Mouse (Mus musculus) frontal cortex, adult (tissue): Measurements from ENCODE around the gene D17H6S53E.

Experiments
- ATAC-seq: cut with Nextera tagmentation; 2 replicates; pipeline ENCODE4 v1.9.2; 2017; ENCODE audit warnings: mild to moderate bottlenecking, moderate library complexity, mixed read lengths; ENCODE audit not compliant: low TSS enrichment

The D17H6S53E gene

GRCm38 (mm10) chr17:35132174-35132560 lies 6.0 kb downstream of the D17H6S53E start:
- no peak for ATAC-seq

- no peak for ATAC-seq
Measured at GRCm38 (mm10) chr17:35133517-35133916, 7.3 kb downstream of the D17H6S53E start.

DNA sequence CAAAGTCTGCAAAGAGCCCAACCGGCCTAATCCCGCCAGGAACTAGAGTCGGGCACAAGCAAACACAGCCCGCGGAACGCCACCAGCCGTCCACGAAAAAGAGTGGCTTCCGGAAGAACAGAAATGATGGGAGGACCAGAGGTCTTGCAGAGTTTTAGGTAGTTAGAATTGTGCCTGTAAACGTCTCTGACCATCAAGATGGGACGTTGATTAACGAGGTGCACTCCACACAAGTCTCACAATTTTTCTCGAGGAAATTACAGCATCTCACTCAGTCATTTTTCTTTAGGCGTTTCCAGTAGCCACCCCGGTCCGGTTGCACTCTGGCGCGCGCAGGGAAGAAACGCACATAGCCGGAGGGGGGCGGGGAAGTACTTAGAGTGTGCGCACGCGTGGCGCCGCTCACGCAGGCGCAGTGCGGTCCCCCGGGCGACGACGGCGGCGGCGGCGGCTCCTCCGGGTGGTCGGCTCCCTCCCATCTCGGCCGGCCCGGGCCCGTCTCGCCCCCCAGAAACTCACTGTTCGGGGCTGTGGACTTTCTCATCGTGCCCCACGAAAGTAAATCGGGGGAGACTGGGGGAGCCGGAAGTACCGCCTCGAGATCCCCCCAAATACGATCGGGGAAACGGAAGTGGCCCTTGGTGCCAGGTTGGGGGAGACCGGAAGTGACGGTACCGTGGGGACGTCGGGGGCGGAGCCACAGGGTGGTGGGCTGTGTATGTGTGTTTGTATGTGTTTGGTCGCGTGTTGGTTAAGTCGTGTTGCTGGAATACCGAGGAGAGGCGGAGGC lies 8.8 kb downstream of the D17H6S53E start, which contains the start of gene Bag6:
Gene Bag6 (plus strand): TSS at position 378 of the 790 bp plus-strand sequence.
- ATAC-seq: peak; percentile 94

DNA sequence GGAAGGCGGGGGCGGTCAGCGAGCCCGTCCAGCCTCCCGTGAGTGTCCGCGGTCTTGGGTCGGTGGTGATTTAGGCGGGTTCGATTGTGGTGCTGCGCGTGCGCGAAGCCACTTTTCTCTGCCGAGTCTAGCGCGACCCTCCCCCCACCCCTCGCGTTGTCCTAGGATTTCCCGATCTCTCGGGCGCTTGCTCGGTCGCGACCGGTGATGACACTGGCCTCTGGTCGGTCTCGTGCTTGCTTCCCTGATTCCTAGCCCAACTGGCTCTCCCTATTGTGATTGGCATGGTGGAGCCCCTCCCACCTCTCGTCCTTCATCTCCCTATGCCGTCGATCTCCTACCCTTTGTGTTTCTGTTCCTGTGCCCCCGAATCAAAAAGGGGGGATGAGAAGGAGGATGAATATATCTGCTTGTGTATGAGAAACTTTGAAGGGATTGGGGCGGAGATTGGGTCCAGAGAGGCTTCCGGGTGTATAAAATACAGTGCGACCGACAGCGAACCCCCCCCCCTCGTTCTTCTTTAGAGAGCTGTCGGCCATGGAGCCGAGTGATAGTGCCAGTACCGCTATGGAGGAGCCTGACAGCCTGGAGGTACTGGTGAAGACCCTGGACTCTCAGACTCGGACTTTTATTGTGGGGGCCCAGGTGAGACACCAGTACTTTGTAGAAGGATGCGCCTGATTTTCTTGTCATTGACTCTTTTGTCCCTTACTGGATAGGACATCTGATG lies 9.6 kb downstream of the D17H6S53E start:
- ATAC-seq: peak; percentile 58

GRCm38 (mm10) chr17:35139269-35139668 lies 13.1 kb downstream of the D17H6S53E start:
- no peak for ATAC-seq

GRCm38 (mm10) chr17:35140490-35140996 lies 14.4 kb downstream of the D17H6S53E start:
- no peak for ATAC-seq

- ATAC-seq: no peak
Measured at GRCm38 (mm10) chr17:35141971-35142370, 15.8 kb downstream of the D17H6S53E start.

- ATAC-seq: no peak
Measured at GRCm38 (mm10) chr17:35146139-35146538, 20.0 kb downstream of the D17H6S53E start.

GRCm38 (mm10) chr17:35147348-35147747 lies 21.2 kb downstream of the D17H6S53E start:
- ATAC-seq: no peak

GRCm38 (mm10) chr17:35147922-35148639 lies 21.9 kb downstream of the D17H6S53E start:
- peak; percentile 38; the same call in 1 of the 2 replicates for ATAC-seq

DNA sequence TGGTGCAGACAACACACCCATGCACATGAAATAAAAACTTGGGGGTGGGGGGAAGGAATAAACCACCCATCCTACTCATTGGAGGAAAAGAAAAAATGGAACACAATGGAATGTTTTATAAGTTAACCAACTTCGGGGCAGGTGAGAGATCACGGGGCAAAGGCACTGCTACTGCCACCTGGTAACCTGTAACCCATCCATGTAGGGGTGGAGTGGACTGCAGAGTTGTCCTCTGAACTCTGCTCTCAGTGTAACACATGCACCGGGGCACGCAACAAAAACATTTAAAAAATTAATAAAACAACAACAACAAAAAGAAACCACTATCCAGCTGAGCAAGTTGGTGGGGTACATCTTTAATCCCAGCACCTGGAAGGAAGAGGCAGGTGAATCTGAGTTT lies 25.9 kb downstream of the D17H6S53E start:
- no peak for ATAC-seq

GRCm38 (mm10) chr17:35153077-35153476 lies 26.9 kb downstream of the D17H6S53E start:
- no peak for ATAC-seq

DNA sequence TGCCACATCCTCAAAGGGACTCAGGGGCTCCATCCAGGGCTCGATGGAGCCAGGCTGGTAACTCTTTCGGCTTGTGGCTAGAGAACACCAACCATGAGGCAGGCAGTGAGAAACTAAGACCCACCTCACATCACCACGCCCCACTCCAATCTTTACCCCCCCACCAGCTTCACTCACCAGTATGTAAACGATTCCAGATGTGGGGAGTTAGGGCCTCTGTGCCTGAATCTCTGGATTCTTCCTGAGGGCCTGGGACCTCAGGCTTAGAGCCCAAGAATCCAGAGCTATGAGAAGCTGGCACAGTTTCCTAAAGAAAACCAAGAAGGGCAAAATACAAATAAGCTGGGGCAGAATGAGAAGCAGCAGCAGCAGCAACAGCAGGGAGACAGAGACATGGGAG lies 27.8 kb downstream of the D17H6S53E start:
- no peak for ATAC-seq

GRCm38 (mm10) chr17:35154616-35155015 lies 28.4 kb downstream of the D17H6S53E start:
- ATAC-seq: no peak

GRCm38 (mm10) chr17:35155451-35155850 lies 29.3 kb downstream of the D17H6S53E start:
- ATAC-seq: no peak

GRCm38 (mm10) chr17:35156461-35157200 lies 30.5 kb downstream of the D17H6S53E start:
- ATAC-seq: no peak

DNA sequence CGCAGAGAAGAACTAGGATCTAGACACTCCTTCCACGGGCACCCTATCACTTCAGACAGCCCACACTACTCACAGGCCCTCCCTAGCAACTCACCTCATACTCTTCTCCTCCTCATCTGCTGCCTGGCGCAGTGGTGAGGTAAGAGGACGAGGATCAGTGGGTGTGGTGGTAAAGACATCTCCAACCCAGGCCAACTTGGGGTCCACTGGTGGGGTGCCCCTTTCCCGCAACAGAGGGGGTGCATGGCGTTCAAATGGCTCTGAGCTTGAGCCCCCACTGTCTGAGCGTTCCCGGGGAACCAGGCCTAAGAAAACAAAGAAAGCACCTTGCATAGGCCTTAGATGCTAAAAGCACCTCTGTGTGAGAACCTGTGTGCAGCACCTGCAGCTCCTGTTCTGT lies 31.1 kb downstream of the D17H6S53E start:
- ATAC-seq: no peak

DNA sequence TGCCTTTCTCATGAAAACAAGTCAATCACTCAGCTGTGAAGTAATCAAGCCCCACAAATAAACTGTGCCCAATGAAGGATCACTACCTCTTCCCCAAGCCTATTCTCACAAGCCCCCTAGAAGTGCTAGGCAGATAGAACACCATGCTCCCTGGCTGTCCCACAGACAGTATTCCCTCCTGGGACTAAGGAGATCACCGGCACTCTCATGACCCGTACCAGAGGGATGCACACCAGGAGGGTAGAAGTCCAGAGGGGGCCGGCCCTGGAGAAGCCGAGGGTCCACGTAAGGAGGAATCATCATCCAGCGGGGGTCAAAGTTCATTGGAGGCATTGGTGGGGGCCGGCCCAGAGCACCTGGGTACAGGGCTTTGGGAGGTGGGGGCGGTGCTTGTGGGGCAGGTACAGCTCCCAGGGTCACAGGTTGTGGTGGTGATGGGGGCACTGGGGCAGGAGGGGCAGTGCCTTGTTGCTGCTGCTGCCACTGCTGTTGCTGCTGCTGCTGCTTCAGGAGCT lies 31.5 kb downstream of the D17H6S53E start:
- no peak for ATAC-seq

GRCm38 (mm10) chr17:35158850-35159593 lies 32.8 kb downstream of the D17H6S53E start:
- ATAC-seq: no peak

GRCm38 (mm10) chr17:35159638-35160037 lies 33.5 kb downstream of the D17H6S53E start:
- ATAC-seq: no peak
